Mouse (Mus musculus): ENCODE results near the gene Large1.
"Not testable (repeated sequence)": the region's sequence is repeated elsewhere in the genome, so short reads cannot be mapped to it uniquely, and the experiment has no call there.

The Large1 gene

DNA sequence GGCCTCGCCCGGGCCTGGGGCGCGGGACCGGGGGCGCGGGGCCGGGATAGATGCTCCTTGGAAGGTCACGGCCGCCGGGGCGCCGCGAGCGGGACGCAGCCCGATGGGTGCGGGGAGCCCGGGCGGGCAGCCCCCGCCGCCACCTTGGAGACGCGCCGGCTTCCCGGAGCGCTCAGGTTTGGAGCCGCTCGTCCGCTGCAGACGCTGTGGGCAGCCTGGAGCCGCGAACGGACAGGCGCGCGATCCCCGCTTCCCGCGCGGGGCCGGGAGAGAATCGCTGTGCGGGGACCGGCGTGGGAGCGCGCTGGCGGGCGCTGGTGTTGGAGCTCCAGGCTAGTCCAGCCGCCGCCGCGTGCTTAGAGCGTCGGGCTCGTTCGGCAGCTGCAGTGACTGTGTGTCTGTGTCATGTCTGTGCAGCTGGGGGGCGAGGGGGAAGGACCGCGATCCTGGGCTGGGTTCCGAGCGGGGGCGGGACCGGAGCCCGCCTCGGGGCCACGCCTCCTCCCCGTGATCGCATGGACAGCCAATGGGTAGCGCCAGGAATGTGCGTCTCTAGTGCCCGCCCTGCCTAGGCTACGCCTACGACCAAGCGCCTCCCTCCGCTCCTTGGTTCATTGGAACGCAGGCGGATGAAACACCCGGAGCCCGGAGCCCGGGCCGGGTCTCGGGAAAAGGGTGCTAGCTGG, at the start of gene Large1:
TSS of gene Large1 (minus strand) at position 433 of the 686 bp plus-strand sequence.
- CTCF ChIA-PET = no interaction called here

DNA sequence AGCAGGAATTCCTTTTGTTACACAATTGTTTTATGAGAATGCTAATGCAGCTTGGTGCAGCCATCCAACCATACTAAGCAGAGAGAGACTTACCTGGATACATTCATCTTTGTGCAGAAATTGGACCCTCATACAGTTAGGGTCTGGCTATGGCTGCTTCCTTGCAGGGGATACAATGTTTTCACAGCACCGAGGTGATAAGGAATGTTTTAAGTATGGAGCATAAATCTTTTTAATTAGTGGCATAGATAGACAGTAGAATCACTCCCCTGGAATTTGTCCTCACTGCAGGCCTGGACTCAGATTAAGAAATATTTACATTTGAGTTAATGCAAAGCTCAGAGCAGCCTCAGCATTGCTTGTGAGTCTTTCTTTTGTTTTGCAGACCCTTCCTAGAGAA, 47.0 kb upstream of the Large1 start:
- CTCF ChIA-PET = no interaction called here

DNA sequence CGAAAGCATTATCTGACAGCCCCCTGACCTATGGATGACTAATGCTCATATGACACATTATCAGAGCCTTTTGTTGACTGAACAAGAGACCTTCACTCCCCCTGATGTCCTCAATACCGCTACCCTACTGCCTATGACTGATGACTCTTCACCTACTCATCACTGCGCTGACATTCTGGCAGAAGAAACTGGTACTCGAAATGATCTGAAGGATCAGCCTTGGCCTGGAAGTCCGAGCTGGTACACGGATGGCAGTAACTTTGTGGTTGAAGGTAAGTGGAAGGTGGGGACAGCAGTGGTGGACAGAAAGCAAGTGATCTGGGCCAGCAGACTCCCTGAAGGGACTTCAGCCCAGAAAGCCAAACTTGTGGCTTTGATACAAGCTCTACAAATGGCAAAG, 19.7 kb upstream of the Large1 start:
- CTCF ChIA-PET = not testable (repeated sequence)

DNA sequence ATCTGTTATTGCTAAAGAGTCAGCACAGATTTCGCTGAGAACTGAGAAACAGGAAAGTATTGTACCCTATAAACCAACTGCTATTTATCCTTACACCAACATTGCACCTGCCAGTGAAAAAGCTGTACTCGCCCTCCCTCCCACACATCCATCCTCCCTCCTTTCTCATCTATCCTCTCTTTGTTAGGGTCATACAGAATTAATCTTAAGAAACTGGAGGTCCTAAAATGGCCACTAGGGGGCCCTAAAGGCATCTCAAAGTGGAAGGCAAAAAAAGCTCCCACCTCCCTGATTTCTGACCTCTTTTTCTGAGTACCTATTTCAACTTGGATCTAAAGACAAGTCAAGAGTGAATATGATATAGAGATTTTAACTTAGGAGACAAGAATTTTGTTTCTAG, 2.6 kb upstream of the Large1 start:
- CTCF ChIA-PET = no interaction called here

DNA sequence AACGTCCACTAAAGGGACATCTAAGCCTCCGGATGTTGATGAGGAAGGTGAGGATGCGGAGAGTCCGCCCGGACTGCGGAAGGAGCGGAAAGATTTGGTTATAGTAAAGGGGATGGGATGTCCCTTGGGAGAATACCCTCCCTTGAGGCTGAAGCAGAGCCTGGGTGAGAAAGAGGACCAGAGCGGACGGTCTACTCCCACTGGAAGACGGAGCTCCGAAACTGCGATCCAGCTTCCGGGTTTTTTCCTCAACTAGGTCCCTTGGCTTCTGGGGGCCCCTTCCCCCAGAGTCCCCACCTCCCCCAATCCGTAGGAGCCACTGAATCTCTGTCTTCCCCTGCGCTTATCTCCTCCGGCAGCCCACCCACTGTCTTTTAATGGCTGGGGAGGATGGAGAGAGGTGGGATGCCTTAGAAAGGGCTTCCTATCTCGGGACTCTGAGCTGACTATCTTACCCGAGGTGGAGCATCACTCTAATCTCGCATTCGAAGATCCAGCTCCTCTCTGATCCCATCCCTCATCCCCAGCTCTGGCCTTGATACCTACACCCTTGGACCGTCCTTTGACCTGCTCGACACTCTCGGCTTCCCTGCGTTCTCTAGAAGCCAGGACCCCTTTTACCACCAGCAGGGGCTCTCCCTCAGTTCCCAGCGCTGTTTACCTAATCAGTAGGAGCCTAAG, 1.0 kb upstream of the Large1 start:
- CTCF ChIA-PET = no interaction called here

DNA sequence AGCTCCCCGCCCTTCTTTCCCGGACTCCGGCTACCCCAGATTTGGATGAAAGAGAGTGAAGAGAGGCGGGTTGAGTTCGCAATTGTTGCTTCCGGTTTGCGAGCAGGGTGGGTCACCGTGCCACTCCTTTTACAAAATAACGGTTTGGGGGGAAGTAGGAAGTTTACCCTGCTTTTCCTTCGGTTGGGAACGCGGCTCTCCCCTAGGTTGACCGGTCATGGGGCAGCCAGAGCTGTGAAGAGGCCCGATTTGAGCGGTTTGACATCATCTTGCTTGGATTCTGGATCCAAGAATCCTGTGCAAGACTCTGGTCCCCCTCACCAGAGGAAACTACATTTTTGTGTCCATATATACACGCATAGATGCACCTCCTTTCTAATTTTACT, 447 bp upstream of the Large1 start:
- CTCF ChIA-PET = no interaction called here

DNA sequence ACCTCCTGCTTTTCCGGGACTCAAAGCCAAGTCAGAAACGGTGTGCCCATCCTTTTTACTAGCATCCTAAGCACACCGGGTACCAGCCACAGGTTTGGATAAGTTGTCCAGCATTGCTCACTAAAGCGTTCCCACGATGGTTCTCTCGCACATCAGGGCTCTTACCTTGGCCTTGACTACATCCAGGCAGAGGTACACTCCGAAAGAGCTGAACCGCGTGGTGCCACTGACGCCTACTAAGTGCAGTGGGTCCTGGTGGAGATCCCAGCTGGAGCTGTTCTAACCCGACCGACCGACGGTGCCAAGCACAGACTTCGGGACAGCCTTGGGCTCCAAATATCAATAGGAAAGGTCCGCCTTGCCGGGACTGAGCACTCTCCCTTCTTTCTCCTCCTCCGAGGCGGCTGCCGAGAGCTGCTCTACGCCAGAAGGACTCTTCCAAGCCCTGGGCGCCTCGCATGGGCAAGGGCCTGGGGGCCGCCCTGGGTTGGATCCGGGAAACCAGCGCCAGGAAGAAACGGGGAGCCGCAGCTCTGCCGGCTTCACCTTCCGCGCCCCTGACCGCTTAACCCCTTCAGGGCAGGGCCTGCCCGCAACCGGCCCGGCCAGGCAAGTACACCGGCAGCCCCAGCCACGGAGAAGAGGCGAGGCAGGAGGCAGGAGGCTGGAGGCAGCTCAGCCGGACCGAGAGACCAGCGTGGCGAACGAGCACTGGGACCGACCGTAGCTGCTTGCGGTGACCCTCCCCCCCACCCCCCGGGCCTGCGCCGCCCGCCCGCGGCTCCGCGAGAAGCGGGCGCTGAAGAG, 836 bp downstream of the Large1 start:
- CTCF ChIA-PET = no interaction called here

DNA sequence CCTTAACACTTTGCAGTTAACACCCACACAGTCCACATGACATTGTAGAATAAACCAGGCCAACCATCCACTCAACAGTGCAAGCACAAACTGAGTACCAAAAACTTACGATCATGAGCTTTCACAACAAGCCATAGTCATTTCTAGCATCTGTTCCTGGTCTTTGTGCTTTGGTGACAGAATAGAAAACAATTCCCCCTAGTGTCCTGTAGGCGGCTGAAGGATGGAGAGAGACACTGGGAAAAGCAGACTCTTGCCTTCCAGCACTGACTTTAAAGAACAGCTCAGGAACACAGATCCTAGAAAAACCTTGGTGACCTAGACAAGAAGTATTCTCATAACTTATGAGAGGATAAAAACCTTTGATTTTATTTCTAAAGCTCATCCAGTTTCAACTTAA, 3.0 kb downstream of the Large1 start:
- CTCF ChIA-PET = no interaction called here

DNA sequence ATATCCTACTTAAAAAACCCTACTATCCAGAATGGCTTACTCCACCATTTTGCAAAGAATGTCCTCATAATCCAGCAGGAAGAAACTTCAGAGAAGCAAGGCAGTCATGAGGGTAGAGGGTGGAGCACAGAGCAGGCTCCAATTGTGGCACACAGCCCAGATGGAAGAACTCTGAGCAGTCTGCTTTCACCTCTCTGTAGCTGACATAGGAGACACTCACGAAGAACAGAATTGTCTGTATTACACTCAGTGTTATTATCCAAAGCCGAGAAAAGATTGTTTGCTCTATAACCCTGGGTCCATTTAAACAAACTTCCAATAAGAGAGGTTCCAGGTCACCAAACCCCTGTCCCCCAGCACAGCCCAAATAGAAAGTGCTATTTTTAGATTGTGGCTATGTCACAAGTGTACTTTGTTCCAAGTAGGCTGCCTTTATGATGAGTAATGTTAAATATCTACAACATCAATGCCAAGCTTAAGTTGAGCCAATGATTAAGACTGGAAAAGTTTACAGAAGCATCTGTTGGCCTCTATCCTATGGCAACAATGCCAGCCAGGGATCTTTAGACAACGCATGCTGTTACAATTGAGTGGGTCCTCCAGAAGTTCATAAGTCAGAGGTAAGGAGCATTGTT, 10.5 kb downstream of the Large1 start:
- CTCF ChIA-PET = no interaction called here

DNA sequence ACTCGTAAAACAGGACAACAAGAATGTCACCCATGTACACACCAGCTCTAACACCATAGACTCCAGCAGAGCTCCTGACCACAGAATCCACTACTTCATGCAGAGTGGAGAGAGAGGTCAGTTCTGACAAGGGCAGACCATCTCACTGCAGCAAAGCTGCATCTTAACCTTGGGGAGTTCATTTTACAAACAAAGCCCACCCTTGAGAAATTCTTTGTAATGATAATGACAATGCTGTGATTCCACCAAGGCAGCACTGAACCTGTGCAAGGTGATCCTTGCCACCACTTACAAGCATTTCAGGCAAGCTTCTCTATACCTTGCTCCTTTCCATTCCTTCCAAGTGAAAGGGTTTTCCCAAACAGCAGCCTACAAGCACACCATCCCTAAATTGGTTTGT, 16.5 kb downstream of the Large1 start:
- CTCF ChIA-PET = no interaction called here

DNA sequence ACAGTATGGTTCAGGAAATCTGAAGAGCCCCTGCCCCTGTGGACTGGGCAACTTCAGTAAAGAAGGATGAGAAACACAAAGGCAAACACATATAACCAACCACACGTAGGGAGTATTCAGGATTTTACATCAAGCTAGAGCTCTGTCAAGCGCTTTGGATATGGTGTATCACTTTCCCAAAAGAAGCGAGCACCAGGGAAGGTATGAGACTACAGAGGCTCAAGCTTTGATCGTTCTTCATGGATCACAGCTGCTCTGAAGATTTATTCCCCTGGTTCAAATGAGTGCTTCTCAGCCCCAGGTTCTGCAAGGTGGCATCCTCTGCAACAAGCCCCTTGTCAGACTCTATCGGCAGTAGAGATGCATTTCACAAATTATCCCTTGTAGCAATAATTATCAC, 24.2 kb downstream of the Large1 start:
- CTCF ChIA-PET = no interaction called here

DNA sequence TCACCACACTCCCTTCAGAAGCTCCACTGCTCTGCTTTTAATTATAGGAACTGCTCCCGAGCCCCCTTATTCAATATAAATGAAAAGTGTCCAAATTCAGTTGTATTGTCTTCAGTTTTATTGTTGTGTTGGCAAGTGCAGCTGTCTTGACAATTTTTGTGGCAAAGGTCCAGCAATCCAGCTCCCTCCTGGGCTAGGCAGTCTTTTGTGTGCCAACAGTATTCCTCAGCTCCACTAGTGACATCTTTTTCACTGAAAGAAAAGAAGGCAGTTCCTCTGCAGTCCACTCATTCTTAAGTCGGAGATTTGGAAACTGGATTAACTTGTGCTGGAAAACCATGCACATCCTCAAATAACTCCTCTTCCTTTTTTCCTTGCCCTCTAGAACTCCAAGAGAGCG, 25.3 kb downstream of the Large1 start:
- CTCF ChIA-PET = no interaction called here

DNA sequence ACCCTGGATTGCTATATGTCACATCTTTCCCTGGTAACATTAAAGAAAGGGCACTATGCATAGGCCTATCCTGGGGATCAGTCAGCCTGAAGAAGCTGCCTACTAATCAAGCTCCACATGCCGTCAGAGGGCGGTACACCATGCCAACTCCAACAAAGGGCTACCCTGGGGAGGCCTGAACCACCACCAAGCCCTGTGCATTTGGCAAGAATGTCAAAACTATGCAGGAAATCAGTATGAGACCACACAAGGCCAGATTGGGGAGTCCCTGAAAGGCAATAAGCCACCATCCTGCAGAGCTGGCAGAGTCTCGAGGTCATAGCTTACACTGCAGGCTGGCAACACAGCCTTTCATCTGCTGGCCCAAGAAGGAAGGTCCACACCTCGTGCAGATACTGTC, 28.7 kb downstream of the Large1 start:
- CTCF ChIA-PET = no interaction called here

DNA sequence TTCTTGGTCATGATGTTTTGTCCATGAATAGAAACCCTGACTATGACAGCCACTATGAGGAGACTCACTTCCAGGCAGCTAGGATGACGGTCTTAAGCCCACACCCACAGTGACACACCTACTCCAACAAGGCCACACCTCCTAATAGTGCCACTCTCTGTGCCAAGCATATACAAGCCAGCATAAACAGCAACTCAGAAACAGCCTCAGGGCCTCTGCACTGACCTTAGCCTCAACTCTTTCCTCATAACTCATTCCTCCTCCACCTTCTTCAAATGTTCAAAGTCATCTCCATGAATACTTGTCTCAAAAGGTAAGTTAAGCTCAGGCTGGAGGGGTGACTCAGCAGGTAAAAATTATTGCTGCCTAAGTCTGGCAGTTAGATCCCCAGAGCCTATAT, 29.7 kb downstream of the Large1 start:
- CTCF ChIA-PET = no interaction called here

DNA sequence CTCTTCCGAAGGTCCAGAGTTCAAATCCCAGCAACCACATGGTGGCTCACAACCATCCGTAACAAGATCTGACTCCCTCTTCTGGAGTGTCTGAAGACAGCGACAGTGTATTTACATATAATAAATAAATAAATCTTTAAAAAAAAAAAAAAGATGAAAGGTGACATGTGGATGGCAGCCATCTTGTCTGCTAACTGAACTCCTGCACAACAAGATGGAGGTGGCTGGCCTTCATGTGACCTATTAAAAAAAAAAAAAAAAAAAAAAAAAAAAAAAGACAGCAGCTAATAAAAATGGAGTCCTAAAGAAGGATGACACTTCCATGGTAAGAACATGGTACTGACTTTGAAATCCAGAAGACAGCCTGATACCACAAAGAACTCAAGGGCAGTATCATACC, 33.8 kb downstream of the Large1 start:
- CTCF ChIA-PET = not testable (repeated sequence)

DNA sequence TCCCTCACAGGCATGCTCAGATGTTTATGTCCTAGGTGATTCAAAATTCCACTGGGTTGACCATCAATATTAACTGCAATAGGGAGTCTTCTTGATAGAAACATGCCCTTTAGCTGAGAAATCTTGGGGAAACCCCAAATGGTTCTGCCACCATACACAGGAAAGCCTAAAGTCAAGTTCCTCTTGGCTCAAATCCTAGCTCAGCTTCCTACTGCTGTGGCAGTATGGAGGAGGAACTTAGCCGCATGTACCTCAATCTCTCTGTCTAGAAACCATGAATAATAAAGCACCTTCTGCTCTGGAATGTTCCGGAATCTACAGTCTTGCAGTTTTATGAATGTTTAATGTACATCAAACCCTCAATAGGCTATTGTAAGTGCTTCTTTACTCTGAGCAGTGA, 39.4 kb downstream of the Large1 start:
- CTCF ChIA-PET = no interaction called here

DNA sequence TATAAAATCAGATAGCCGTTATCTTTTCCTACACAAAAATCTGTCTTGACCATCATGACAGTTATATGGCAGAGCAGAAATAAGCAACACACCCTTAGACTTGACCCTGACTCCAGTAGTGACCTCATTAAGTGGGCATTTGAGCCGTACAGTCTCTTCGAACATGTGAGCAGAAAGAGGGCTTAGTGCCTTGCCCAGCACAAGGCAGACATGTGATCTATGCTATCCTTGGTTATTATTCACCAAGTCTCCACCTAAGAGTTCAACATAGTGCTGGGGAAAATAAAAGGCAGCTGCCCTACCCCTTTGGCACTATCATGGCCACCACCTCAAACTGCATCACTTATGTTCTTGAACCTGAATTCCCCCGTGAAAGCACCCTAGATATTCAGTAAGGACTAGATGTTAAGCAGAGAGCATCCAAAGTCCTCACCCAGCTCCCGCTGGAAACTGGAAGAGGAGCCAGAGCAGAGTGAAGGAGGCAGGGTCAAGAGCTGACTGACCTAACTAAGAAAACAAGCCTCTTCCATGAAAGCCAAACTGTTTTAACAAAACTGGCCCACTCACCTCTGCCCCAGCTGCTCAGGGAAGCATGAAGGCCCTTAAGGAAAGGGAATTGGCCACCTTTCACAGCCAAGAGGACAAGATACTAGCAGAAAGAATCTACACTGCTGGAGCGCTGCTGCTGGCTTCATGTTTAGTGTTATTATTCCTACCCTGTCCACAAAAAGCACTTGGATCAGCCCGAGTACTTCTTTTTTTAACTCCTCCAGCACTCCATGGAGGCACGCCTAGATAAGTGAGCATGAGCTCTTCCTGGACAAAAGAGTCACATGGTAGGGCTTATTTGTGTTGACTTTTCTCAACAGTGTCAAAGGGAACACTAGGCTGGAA, 40.4 kb downstream of the Large1 start:
- CTCF ChIA-PET = no interaction called here

DNA sequence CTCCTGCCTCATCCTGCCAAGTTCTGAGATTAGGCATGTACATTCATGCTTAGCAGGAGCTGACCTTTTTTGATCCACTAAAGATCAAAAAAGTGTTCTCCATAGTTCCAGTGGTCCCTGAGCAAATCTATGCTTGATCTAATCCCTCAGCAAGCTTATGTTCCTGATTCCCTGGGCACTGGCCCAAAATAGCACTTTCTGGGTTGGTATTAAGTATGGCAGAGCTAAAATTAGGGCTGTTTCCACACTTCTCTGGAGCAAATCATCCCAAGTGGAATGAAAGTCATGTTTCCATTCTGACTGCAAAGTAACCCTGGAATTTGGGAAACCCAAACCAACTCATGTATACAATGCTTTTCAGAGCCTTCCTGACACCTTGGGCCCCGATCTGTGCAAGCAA, 42.9 kb downstream of the Large1 start:
- CTCF ChIA-PET = no interaction called here

DNA sequence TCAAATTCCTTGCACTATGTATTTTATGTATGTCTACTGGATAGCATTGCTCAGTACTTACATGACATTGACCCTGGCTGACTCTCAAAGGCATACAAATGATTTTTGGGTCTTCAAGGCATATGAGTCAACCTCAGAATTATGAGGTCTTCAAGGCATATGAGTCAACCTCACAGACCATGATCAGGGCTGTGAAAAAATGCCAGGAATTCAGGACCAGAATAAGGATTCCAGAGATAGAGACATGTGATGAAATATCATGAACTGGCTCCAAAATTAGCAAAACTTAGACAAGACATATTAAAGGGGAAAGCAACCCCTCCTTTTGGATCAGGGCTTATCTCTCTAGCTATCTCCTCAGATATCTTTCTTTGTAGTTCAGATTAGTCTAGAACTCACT, 43.3 kb downstream of the Large1 start:
- CTCF ChIA-PET = no interaction called here

DNA sequence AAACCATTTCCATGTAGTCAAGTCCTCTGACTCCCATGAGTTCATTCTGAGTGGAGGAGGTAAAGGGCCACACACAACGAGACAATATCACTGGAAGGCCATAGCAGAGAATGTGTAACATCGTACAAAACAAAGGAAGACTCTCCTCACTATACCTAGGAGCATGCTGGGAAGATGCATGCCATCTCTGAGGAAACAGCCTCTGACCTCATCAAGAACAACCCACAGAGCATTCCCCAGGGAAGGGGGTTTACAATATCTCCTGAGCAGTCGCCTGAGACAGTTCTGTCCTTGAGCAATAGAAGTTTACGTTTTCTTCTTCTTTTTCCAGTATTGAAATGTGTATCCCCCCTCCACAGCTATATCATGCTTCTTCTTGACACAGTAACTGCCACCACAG, 49.4 kb downstream of the Large1 start:
- CTCF ChIA-PET = no interaction called here

DNA sequence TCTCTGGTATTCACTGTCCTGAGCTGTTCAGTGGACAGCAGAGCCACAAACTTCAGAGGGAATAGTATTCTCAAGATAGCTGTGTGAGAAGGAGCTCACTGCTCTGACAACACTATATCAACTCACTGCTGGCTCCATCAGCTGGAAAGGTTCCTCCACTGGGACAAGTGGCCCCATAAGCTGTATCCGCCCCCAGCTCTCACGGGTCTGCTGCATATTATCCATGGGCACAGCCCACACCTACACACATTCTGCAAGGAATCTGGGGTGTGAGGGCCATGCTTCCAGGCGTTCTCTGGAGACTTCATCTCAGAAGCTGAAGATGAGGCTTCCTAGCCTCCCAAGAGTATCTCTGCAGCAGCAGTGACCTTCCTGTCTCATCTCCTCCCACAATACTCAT, 50.4 kb downstream of the Large1 start:
- CTCF ChIA-PET = no interaction called here

DNA sequence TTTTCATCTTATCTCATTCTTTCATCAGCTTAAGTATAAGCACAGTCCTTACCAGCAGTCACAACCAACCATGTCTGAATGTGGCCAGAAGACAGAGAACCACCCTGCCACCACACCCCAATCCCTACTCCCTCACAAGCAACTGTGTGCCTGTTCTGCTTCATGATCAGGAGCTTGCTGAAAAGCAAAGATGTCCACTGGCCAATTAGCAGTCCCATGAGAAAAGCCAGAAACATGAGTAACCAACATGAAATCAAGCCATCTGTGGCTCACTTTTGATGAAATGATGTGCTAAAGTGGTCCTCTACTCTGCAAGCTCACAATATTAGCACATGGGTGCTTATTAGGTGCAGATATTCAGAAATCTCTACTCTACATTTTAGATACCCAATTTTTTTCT, 57.8 kb downstream of the Large1 start:
- CTCF ChIA-PET = no interaction called here
